Mouse (Mus musculus) hindbrain, embryonic 15.5 days (tissue): Measurements from ENCODE around the gene Rcl1. TPM values are rescaled to one million over a fixed set of nuclear protein-coding genes. Genes with fewer than 3 reads are reported as not detected.

Experiments
- ATAC-seq: fragments of 200-750 bp; cut with Nextera tagmentation; 2 replicates; pipeline ENCODE4 v1.8.0; 2017; ENCODE audit warnings: low read depth, moderate number of reproducible peaks, moderate TSS enrichment; ENCODE audit not compliant: low FRiP score
- H3K27ac ChIP-seq: fragments of 300-500 bp; sonication (generic); replicated peaks from 2 replicates; pipeline ENCODE4 v1.5.1; 2015; ENCODE audit warnings: mild to moderate bottlenecking, inconsistent platforms
- H3K27me3 ChIP-seq: fragments of 300-500 bp; sonication (generic); 2 replicates; pipeline ENCODE4 v1.6.1; 2015; ENCODE audit warnings: control low read depth, inconsistent platforms
- H3K36me3 ChIP-seq: fragments of 300-500 bp; sonication (generic); 2 replicates; pipeline ENCODE4 v1.6.1; 2015; ENCODE audit warnings: control low read depth, inconsistent platforms
- H3K4me1 ChIP-seq: fragments of 300-500 bp; sonication (generic); replicated peaks from 2 replicates; pipeline ENCODE4 v1.6.1; 2015; ENCODE audit warnings: control low read depth, inconsistent platforms
- H3K4me2 ChIP-seq: fragments of 300-500 bp; sonication (generic); 2 replicates; pipeline ENCODE4 v1.6.1; 2015; ENCODE audit warnings: moderate library complexity, mild to moderate bottlenecking, inconsistent platforms
- H3K4me3 ChIP-seq: fragments of 300-500 bp; sonication (generic); 2 replicates; pipeline ENCODE4 v1.5.1; 2015; ENCODE audit warnings: mild to moderate bottlenecking, inconsistent platforms
- H3K9ac ChIP-seq: fragments of 300-500 bp; sonication (generic); 2 replicates; pipeline ENCODE4 v1.6.1; 2015; ENCODE audit warnings: inconsistent platforms
- H3K9me3 ChIP-seq: fragments of 300-500 bp; sonication (generic); 2 replicates; pipeline ENCODE4 v1.6.1; 2016; ENCODE audit warnings: control low read depth, inconsistent platforms
- WGBS: fragments of 180-500 bp; shearing (Covaris S2); methylation state at CpG from one replicate; pipeline ENCODE4 v1.1.7; 2015; 5-methylcytosine and 5-hydroxymethylcytosine counted together
- polyA plus RNA-seq: library from polyadenylated mRNA; unstranded; fragments of >200 nt; fragmentation: Nextera tagmentation; extraction: Ambion mirVana; gene quantifications from 2 replicates; pipeline ENCODE4 v1.2.1, GENCODE M21; 2015

Rcl1 gene
- polyA plus RNA-seq, 1 experiment from 2014 or later: 33.8 TPM

DNA sequence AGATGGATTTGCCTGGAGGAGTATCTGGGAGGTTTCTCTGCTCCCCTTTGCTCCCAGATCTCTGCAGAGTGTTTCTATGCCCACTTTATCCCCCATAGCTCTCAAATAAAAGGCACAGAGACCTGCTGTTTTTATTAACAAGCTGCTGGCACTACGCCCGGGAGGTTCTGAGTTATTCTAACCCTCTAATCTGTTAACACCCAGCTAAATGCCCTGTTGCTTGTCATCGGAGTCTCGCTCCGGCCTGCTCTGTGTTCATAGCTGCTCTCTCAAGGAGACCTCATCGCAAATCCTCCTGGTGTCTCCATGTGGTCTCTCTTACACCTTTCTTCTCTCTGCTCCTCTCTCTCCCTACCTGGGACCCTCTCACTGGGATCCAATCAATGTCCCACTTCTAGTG, 26.4 kb upstream of the Rcl1 start:
- Histone ChIP-seq H3K4me3 (no peak overlapping the region), H3K27me3 (no peaks in the 10 kb centered on the region), H3K9ac (no peak overlapping the region), H3K9me3 (no peaks in the 10 kb centered on the region), H3K4me2 (no peak overlapping the region), H3K4me1 (no peaks in the 10 kb centered on the region), H3K36me3 (no peaks in the 10 kb centered on the region), H3K27ac (no peak overlapping the region)
- ATAC-seq: peak; percentile 23; the same call in 1 of the 2 replicates
- WGBS: 64% methylated on average over 6 of the region's 6 CpGs

GRCm38 (mm10) chr19:29088628-29089027, 12.5 kb upstream of the Rcl1 start:
- Histone ChIP-seq H3K36me3 (no peaks in the 10 kb centered on the region), H3K27ac (no peak overlapping the region), H3K4me3 (no peak overlapping the region), H3K27me3 (no peaks in the 10 kb centered on the region), H3K4me1 (no peaks in the 10 kb centered on the region), H3K9me3 (no peaks in the 10 kb centered on the region), H3K9ac (no peak overlapping the region), H3K4me2 (no peak overlapping the region)
- 87% methylated on average over 6 of the region's 6 CpGs for whole genome bisulfite sequencing
- no peak for ATAC-seq

GRCm38 (mm10) chr19:29092194-29092593, 9.0 kb upstream of the Rcl1 start:
- H3K4me2 ChIP-seq: no peak overlapping the region
- H3K27me3 ChIP-seq: no peaks in the 10 kb centered on the region
- no peak overlapping the region for H3K27ac ChIP-seq
- no peaks in the 10 kb centered on the region for H3K36me3 ChIP-seq
- no peak overlapping the region for H3K9ac ChIP-seq
- no peaks in the 10 kb centered on the region for H3K9me3 ChIP-seq
- ATAC-seq: no peak
- H3K4me1 ChIP-seq: no peaks in the 10 kb centered on the region
- no peak overlapping the region for H3K4me3 ChIP-seq

GRCm38 (mm10) chr19:29099106-29099505, 2.1 kb upstream of the Rcl1 start:
- no peak overlapping the region for H3K27ac ChIP-seq
- no peak for ATAC-seq
- 82% methylated on average over 5 of the region's 5 CpGs for WGBS
- H3K4me2 ChIP-seq: no peak overlapping the region
- no peaks in the 10 kb centered on the region for H3K27me3 ChIP-seq
- no peaks in the 10 kb centered on the region for H3K36me3 ChIP-seq
- H3K4me3 ChIP-seq: no peak overlapping the region
- H3K4me1 ChIP-seq: peaks cover 12% of the 10 kb centered on the region
- H3K9me3 ChIP-seq: no peaks in the 10 kb centered on the region
- H3K9ac ChIP-seq: no peak overlapping the region

- Histone ChIP-seq H3K9ac (no peak overlapping the region), H3K27me3 (no peaks in the 10 kb centered on the region), H3K36me3 (no peaks in the 10 kb centered on the region), H3K27ac (no peak overlapping the region), H3K9me3 (no peaks in the 10 kb centered on the region), H3K4me1 (peaks cover 12% of the 10 kb centered on the region), H3K4me2 (peak overlapping the region; percentile 79; the same call in 1 of the 2 replicates), H3K4me3 (no peak overlapping the region)
- no peak for ATAC-seq
- WGBS: 83% methylated on average over 4 of the region's 4 CpGs
Measured at GRCm38 (mm10) chr19:29099596-29099995, 1.6 kb upstream of the Rcl1 start.

GRCm38 (mm10) chr19:29100261-29100660, 914 bp upstream of the Rcl1 start:
- ATAC-seq: no peak
- peak overlapping the region; percentile 51 for H3K9ac ChIP-seq
- no peaks in the 10 kb centered on the region for H3K9me3 ChIP-seq
- no peaks in the 10 kb centered on the region for H3K27me3 ChIP-seq
- H3K36me3 ChIP-seq: no peaks in the 10 kb centered on the region
- peaks cover 12% of the 10 kb centered on the region for H3K4me1 ChIP-seq
- peak overlapping the region; percentile 79 for H3K4me2 ChIP-seq
- H3K27ac ChIP-seq: peak overlapping the region; percentile 73; the same call in 1 of the 2 replicates
- 23% methylated on average over 8 of the region's 8 CpGs for WGBS
- peak overlapping the region; percentile 78 for H3K4me3 ChIP-seq

DNA sequence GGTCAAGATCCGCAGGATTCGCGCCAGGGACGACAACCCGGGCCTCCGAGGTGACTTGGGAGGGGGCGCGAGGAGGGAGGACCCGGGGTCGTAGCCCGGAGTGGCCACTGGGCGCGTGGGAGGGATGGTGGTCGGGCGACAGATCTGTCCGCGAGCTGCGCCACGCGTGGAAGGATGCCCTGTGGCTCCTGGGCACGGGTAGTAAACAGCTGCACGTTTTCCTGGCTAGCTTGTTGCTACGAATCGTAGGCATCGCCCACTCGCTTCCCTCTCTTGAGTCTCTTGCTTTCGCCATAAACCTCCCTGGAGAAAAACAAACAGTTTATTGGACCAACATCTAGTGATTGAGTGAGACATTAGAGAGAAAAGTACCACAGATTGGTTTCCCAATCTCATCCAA, 416 bp downstream of the Rcl1 start:
- peaks cover 12% of the 10 kb centered on the region for H3K4me1 ChIP-seq
- WGBS: 0% methylated on average over 26 of the region's 27 CpGs
- H3K27ac ChIP-seq: peak overlapping the region; percentile 22
- H3K27me3 ChIP-seq: no peaks in the 10 kb centered on the region
- no peak for ATAC-seq
- H3K4me3 ChIP-seq: peak overlapping the region; percentile 78
- H3K9ac ChIP-seq: peak overlapping the region; percentile 47
- no peaks in the 10 kb centered on the region for H3K9me3 ChIP-seq
- H3K4me2 ChIP-seq: peak overlapping the region; percentile 79
- no peaks in the 10 kb centered on the region for H3K36me3 ChIP-seq

DNA sequence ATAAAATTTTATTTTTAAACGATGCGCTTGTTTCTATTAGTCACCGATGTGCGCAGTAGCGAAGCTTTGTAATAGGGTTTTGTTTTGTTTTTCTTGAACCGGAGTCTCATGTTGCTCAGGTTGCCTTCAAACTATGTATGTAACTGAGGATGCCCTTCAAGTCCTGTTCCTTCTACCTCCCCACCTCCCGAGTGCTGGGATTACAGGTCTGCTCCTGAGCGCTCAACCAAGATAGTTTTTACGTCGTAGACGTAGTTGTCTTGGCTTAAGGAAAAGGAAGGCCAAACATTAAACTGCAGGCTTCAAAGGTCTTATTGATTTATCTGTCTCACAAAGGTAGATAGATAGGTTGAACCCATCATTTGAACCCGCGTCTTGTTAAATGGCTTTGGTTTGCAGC, 923 bp downstream of the Rcl1 start:
- Histone ChIP-seq H3K36me3 (no peaks in the 10 kb centered on the region), H3K9ac (peak overlapping the region; percentile 47), H3K27ac (no peak overlapping the region), H3K4me3 (peak overlapping the region; percentile 78), H3K4me1 (peaks cover 12% of the 10 kb centered on the region), H3K4me2 (peak overlapping the region; percentile 79), H3K9me3 (no peaks in the 10 kb centered on the region), H3K27me3 (no peaks in the 10 kb centered on the region)
- no peak for ATAC-seq
- WGBS: 14% methylated on average over 13 of the region's 13 CpGs

GRCm38 (mm10) chr19:29105816-29106215, 4.6 kb downstream of the Rcl1 start:
- Histone ChIP-seq H3K27ac (no peak overlapping the region), H3K27me3 (no peaks in the 10 kb centered on the region), H3K9me3 (no peaks in the 10 kb centered on the region), H3K36me3 (no peaks in the 10 kb centered on the region), H3K9ac (no peak overlapping the region), H3K4me1 (peaks cover 5% of the 10 kb centered on the region), H3K4me2 (no peak overlapping the region), H3K4me3 (no peak overlapping the region)
- WGBS: 94% methylated on average over 4 of the region's 4 CpGs
- ATAC-seq: no peak

GRCm38 (mm10) chr19:29106261-29106660, 5.1 kb downstream of the Rcl1 start:
- no peak overlapping the region for H3K4me3 ChIP-seq
- H3K9me3 ChIP-seq: no peaks in the 10 kb centered on the region
- no peaks in the 10 kb centered on the region for H3K36me3 ChIP-seq
- 94% methylated on average over 5 of the region's 5 CpGs for WGBS
- ATAC-seq: no peak
- H3K4me2 ChIP-seq: no peak overlapping the region
- no peaks in the 10 kb centered on the region for H3K27me3 ChIP-seq
- no peak overlapping the region for H3K27ac ChIP-seq
- no peak overlapping the region for H3K9ac ChIP-seq
- H3K4me1 ChIP-seq: peaks cover 5% of the 10 kb centered on the region

- no peak overlapping the region for H3K27ac ChIP-seq
Measured at GRCm38 (mm10) chr19:29112662-29113061, 11.5 kb downstream of the Rcl1 start.

DNA sequence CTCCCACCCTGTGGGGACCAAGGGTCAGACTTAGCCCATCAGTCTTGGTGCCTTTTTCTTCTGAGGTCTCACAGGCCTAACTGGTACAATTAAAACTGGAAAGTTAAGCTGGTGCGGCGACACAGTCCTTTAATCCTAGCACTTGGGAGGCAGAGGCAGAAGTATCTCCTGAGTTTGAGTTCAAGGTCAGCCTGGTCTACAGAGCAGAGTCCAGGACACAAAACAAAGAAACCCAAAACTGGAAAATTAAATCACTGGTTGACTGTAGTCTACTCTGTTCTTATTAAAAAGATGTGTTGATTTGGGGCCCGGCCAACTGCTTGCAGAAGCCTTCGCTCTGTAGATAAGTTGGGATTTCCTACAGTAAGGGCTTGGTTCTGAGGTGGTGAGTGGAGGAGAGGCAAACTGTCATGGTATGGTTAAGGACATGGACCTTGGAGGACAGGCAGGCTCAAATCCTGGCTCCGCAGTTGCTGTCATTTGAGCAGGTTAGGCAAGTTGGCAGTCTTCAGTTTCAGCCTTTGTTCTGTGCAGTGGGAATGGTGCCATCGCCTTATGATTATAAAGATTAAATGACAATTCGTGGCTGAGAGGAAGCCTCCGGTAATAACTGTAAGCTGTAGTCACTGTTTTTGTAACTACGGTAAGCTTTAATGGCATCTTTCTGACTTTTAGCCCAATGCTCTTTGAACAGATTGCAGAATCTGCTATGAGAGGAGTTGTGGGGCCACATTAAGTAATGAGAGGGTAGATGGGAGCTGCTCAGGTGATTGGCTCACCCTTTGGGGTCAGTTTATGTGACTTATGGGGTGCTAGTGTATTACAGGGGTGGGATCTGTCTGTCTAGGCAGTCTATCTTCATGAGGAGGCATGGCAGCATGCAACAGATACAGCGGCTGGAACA, 12.8 kb downstream of the Rcl1 start:
- no peak overlapping the region for H3K4me3 ChIP-seq
- H3K9me3 ChIP-seq: no peaks in the 10 kb centered on the region
- ATAC-seq: no peak
- WGBS: 98% methylated on average over 10 of the region's 10 CpGs
- no peaks in the 10 kb centered on the region for H3K4me1 ChIP-seq
- H3K4me2 ChIP-seq: no peak overlapping the region
- H3K27ac ChIP-seq: no peak overlapping the region
- no peaks in the 10 kb centered on the region for H3K27me3 ChIP-seq
- H3K9ac ChIP-seq: no peak overlapping the region
- no peaks in the 10 kb centered on the region for H3K36me3 ChIP-seq

More at GRCm38 (mm10) chr19:29112662-29113061, 11.5 kb downstream of the Rcl1 start:
- ATAC-seq: no peak
- Histone ChIP-seq H3K9ac (no peak overlapping the region), H3K4me3 (no peak overlapping the region), H3K4me2 (no peak overlapping the region), H3K9me3 (no peaks in the 10 kb centered on the region), H3K27me3 (no peaks in the 10 kb centered on the region), H3K4me1 (no peaks in the 10 kb centered on the region), H3K36me3 (no peaks in the 10 kb centered on the region)
- 72% methylated on average over 8 of the region's 8 CpGs for WGBS
